Mouse (Mus musculus): Measurements from ENCODE around the gene Ubxn11.

Gene Ubxn11

DNA sequence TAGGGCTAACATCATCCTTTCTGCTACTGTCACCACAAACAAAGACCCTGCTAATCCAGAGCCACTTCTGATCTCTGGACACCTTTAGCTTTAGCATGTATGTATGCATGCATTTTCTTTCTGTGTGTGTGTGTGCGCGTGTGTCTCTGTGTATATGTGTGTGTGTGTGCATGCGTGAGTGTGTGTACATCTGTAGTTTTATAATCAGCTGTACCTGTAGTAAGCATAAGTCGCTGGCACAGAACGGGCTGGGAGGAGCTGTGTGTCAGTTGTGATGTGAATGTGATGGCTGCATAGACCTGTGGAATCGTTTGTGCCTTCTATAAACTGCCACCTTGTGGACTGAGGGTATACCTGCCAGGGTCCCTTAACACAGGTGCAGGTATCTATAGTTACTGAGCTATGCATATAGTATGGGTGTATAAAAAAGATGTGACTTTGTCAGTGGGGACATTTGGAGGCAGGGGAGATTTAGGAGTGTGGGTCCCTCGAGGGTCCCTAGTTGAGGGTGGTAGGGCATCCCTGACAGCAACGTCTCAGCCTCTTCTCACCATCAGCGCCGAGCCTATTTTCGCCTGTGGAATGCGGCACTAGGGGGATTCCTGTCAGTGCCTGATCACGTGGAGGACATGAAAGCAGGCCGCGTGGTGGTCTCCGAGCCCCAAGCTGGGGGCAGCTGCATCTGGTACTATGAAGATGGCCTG, 11.7 kb upstream of the Ubxn11 start:
- no peak for DNase-seq (ENCODE audit: low spot score)

DNA sequence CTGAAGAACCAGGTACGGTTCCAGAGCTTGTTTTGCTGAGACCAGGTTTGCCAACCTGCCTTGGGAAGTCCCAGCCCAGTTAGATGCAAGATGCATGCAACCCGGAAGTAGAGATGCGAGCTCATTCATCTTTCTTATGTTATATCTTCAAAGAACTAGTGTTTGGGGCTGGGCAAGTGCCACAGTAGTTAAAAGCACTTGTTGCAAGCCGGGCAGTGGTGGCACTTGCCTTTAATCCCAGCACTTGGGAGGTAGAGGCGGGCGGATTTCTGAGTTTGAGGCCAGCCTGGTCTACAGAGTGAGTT, 11.2 kb upstream of the Ubxn11 start:
- no peak for DNase-seq (ENCODE audit: low spot score)

GRCm38 (mm10) chr4:134092382-134093288, 9.7 kb upstream of the Ubxn11 start:
- peak; percentile 58 for DNase-seq (ENCODE audit: low spot score)

DNA sequence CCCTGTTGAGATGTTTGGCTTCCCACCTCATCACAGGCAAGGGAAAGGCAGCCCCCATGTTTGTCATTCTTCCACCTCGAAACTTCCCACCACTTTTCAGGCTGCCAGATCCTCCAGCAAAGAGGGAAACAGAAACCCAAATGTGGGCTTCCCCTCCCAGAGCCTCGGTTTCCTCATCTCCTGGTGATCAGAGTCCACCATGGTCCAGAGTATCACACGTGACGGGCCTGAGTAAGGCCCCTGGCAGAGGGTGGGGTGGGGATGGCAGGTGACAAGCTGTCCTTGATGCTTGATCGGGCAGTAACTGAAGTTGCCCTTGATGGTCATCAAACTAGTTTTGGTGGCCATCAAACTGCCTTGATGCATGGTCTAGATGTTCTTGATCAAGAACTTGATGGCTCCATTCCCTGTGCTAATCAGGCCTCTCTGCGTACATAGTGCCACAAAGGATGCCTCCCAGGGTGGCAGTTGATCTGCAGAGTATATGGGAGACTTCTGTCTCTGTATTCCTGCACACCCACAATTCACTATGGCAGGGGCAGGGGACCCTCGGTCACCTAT, 8.3 kb upstream of the Ubxn11 start:
- DNase-seq (ENCODE audit: low spot score): no peak

DNA sequence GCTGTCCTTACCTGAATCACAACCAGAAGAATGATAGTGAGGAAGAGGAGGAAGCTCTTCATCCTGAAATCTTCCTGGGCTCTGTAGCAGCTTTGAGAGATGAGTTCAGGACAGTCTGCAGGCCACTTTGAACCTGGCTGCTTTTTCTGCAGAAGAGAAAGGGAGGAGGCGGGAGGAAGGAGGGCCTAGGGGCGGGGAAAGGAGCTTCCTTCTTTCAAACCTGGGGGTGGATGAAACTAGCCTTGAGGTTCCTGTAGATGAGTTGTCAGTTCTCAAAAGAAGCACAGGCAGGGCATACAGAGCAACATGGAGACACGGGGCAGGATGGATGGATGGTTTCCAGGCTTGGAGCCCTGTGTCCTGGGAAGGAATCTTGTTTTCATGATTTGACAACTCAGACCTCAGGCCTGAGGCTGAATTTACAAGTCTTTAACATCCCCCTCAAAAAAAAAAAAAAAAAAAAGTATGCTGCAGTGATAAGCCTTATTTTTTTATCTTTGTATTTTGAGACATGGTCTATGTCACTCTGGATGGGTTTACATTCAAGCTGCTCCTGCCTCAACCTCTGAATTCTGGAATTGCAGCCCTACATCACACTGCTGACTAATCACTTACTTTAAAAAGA, 7.3 kb upstream of the Ubxn11 start, which contains the start of gene Cd52:
Cd52 (minus strand) TSS at position 160 of the 625 bp plus-strand sequence.
- no peak for DNase-seq (ENCODE audit: low spot score)

DNA sequence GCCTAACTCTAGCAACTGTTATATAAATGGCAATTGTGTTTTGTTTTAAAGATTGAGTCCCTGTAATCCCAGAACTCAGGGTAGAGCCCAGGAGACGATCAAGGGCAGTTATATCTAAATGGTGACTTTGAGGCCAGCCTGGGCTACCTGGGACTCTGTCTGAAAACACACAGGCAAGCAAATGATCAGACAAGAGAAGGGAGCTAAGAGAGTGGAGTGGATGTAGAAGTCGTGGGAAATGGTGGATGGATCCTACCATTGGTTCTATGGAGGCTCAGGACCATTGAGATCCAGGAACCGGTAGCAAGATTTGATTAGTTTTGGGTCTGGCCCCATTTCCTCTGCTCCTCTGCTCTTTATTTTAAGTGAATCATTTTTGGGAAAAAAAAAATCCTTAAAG, 6.2 kb upstream of the Ubxn11 start:
- no peak for DNase-seq (ENCODE audit: low spot score)

DNA sequence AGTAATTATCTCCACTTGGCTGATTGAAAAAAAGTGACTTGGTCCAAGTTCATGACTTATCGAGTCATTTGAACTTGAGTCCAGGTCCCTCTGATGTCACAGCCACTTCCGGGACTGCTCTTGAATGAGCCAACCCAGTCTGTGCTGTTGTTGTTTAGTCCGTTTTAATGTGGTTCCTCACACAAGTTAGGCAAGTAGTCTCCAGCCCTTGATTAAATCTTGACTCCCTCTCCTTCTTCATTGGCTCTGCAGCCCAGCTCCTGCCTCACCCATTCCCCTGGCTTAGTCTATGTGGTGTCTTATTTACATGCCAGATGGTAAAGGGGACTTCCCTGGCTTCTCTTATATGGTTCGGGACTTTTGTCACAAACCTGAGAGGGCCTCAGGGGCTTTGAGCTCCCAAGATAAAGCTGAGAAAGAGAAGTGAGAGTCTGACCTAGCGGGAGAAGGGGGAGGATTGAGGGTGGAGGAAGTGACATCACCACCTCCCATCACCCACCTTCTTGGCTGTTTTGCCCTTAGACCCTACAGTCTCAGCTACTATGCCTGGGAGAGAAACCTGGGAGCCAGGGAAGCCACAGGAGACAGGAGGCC, 5.3 kb upstream of the Ubxn11 start:
- no peak for DNase-seq (ENCODE audit: low spot score)

DNA sequence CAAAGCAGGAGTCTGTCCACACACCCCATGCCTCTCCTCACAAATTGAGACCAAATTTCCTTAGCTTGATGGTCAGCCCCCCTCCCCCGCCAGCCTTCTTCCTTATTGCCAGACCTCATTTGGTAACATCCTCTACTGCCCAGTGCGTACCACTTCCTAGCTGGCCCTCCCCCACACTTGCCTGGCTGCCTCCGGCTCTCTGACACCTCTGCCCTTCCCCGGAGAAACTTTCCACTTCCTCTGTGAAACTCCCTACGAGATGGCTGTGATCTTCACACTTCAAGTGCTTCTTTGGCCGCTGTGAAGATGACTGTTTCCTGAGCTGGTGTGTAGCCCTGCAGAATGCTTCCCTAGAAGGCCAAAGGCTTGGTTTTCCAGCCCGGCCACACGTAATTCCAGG, 3.7 kb upstream of the Ubxn11 start:
- DNase-seq (ENCODE audit: low spot score): no peak

- no peak for DNase-seq (ENCODE audit: low spot score)
Measured at GRCm38 (mm10) chr4:134100245-134100644, 2.1 kb upstream of the Ubxn11 start.

GRCm38 (mm10) chr4:134102742-134103119, 361 bp downstream of the Ubxn11 start:
- DNase-seq (ENCODE audit: low spot score): no peak

GRCm38 (mm10) chr4:134106105-134106504, 3.7 kb downstream of the Ubxn11 start:
- DNase-seq (ENCODE audit: low spot score): no peak

- DNase-seq (ENCODE audit: low spot score): no peak
Measured at GRCm38 (mm10) chr4:134107730-134108129, 5.4 kb downstream of the Ubxn11 start.

GRCm38 (mm10) chr4:134108196-134108595, 5.8 kb downstream of the Ubxn11 start:
- no peak for DNase-seq (ENCODE audit: low spot score)

GRCm38 (mm10) chr4:134110653-134111052, 8.3 kb downstream of the Ubxn11 start:
- DNase-seq (ENCODE audit: low spot score): no peak

GRCm38 (mm10) chr4:134112403-134112802, 10.0 kb downstream of the Ubxn11 start:
- no peak for DNase-seq (ENCODE audit: low spot score)

- DNase-seq (ENCODE audit: low spot score): no peak
Measured at GRCm38 (mm10) chr4:134113356-134113994, 11.1 kb downstream of the Ubxn11 start.

DNA sequence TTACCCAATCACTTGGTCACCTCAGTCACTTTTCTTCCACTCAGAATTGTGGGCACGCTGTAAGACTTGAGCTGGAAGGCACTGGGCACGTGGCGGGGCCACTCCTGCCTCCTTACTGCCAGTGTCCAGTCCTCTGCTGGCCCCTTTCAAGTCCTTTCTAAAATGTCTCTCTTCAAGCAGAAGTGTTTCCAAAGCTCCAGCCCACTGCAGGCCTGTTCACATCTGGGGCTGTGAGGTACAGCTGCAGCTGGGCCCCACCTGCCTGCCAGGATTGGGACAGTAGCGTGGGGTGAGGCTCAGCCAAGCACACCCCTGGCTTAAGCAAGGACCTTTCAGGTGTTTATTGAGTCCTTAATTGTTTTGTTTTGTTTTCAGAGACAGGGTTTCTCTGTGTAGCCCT, 11.7 kb downstream of the Ubxn11 start:
- DNase-seq (ENCODE audit: low spot score): no peak

DNA sequence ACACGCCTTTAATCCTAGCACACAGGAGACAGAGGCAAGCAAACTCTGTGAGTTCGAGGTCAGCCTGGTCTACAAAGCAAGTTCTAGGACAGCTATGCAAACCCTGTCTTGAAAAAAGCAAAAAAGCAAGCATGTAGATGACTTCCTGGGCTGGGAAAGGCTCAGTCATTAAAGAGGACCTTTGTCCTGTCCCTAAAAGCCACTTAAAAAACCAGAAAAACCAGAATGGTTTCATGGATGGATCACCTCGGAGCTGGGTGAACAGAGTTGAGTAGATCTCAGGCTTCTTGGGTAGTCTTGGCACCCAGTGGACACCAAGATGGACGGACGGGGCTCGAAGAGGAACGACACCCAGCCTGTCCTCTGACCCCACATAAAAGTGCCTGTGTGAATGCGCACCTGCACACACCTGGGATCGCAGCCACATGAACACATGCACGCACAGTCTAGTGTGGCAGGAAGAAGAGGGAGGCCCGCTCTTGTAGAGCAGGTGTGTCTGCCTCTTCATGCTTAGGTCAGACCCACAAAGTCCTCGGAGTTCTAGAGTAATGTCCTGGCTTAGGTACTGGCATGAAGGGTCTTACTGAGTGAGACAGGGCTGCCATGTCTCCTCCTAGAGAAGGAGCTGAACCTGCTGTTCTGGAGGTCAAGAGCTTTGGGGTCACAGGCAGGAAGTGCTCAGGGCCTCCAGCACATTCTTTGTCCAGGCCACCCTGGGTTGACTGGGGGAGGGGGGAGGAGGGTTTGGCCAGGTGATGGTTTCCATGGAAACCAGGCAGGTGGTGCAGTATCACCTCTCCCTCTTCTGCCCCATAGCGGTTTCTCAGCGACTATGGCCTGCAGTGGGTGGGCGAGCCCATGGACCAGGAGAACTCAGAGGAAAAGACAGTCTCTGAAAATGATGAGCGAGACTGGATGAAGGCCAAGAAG, 13.1 kb downstream of the Ubxn11 start:
- no peak for DNase-seq (ENCODE audit: low spot score)

GRCm38 (mm10) chr4:134116501-134116900, 14.1 kb downstream of the Ubxn11 start:
- DNase-seq (ENCODE audit: low spot score): no peak

DNA sequence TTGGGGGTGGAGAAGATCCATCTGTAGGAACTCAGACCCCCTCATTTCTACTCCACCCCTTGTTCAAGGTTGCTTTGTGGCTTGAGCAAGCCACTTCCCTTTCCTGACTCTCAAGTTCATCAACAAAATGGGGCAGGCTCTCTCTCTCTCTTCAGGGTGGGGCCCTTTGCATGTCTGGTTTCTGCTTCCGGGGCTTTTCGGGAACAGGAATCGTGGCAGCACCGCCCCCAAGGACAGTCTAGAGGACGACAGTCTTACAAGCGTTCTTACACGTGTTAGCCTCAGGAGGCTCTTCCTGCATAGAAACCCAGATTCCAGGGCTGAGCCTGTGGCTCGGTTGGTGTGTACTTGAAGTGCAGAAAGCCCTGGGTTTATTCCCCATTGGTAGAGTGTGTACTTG, 14.6 kb downstream of the Ubxn11 start:
- no peak for DNase-seq (ENCODE audit: low spot score)
